Mouse (Mus musculus): ENCODE measurements around the gene Lpgat1.

Gene Lpgat1

DNA sequence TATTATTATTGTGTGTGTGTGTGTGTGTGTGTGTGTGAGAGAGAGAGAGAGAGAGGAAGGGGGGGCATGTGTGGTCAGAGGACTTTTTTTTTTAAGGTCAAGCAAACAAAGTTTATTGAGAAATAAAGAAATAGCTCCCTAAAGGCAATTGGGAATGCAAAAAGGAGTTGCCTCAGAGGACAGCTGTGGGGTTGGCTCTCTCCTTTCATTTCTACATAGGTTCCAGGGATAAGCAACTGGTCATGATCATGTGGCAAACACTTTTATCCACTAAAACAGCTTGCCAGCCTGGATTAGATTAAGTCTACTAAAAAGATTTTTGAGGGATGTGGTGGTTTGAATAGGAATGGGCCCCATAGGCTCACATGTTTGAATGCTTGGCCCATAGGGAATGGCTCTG lies 18.8 kb downstream of the Lpgat1 start:
- no peak for DNase-seq (ENCODE audit: low spot score)

- peak; percentile 27 for DNase-seq (ENCODE audit: low spot score)
Measured at GRCm38 (mm10) chr1:191737871-191738270, 20.2 kb downstream of the Lpgat1 start.

DNA sequence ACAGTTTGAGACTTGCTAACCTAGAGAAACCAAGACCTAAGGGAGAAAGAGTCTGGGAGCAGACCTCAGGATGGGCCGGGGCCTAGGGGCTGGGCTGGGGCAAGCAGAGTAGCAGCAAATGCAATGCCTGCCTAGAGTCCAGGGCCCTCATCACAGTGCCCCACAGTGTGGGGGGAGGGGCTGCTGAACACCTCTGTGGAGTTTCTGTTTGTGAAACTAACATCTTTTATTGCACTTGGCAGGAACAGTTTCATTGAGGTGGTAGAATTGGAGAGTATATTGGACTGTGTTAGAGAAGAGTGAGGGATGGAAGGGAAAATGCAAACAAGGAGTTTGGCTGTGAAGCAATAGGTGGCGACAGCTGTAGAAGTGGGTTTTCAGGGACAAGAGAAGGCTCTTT lies 21.1 kb downstream of the Lpgat1 start:
- DNase-seq (ENCODE audit: low spot score) = no peak

GRCm38 (mm10) chr1:191740587-191741361 lies 23.1 kb downstream of the Lpgat1 start:
- DNase-seq (ENCODE audit: low spot score) = no peak

DNA sequence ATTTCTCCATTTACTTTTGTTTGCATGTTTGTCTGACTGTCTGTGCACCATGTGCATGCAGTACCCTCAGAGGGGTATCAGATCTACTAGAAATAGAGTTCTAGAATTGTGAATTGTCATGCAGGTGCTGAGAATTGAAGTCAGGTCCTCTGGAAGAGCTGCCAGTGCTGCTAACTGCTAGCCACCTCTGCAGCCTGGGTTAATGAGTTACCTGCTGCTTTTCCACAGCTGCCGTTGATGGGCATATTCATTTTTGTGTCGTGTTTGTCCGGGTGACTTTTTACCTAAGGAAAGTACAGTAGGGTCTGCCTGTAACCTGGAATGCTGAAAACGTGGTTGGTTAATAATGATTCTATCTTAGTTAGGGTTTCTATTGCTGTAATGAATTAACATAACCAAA lies 24.0 kb downstream of the Lpgat1 start:
- DNase-seq (ENCODE audit: low spot score) = no peak

DNA sequence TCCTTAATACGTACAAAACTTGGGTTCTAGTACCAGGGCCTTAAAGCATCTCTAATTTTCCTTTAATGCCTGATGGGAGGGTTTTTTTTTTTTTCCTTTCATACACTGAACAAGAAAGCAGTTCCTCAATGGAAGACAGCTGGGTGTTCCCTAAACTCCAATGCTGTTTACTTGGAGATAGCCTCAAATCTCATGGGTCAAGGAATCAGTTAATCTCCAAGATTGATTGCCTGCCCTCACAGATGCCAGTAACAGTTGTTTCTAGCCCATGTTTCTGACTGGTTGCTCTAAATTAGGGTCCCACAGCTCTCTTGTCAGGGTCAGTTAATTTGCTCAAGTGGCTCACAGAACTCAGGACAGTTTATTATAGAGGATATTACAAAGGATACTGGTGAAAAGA lies 30.8 kb downstream of the Lpgat1 start:
- no peak for DNase-seq (ENCODE audit: low spot score)

DNA sequence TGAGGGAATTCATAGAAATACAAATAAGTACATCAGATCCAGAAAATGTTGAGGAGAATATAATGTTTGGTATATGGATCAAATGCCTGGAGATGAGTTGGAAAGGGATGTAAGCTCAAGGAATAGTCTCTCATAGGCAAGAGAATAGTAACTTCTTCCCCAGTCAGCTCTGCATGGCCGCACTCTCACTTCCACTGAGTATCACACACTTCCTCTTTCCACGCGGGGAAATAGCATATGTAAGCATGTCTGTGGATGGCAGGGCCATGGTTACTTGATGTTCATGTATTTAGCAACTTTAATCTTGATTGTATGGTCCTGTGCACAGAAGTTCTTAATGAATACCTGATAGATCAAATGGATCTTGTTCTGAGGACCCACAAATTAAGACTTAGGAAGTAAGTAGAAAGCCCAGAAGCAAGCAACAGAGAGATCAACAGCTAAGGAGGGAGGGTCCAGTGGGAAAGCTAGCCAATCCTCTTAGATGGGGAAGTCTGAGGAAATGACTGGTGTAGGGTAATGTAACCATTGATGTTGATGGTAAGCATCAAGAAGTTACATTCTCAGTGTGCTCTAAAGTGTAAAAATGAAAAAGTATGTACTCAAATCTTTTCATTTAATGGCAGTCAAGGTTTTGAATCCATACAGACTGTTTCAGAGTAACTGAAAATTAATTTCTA lies 39.0 kb downstream of the Lpgat1 start:
- DNase-seq (ENCODE audit: low spot score) = no peak

DNA sequence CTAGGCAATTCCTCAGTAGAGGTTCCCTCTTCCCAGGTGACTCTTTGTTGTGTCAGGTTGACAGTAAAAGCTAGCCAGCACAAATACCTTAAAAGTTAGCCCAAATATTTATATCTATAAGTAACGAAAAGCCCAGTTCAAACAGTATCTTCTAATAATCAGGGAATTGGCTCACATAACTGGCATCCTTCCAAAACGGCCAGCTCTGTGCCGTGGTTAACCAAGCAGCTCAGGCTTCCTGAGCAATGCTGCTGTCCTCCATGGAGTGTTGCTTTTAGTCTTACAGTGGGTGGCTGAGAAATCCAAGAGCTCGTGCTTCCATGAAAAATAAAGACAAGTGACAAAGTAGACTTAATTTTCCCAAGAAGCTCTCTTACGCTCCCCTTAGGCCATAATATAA lies 56.5 kb downstream of the Lpgat1 start:
- no peak for DNase-seq (ENCODE audit: low spot score)

DNA sequence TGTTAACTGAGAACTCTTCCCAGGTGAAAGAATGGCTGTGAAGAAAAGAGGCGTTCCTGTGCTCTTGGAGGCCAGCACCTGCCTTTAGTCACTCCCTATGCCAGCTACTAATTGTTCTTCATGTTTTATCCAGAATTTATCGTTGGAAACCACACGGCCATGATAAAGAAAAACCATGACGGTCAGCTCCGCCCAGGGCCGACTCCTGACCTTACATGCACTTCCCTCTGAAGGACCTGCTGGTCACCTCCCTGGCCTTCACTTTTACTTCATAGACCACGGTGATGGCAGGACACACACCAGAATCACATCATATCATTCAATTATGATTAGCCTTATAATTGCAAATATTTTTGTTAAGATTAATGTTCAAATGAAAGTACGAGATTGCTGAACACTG lies 57.5 kb downstream of the Lpgat1 start:
- no peak for DNase-seq (ENCODE audit: low spot score)

DNA sequence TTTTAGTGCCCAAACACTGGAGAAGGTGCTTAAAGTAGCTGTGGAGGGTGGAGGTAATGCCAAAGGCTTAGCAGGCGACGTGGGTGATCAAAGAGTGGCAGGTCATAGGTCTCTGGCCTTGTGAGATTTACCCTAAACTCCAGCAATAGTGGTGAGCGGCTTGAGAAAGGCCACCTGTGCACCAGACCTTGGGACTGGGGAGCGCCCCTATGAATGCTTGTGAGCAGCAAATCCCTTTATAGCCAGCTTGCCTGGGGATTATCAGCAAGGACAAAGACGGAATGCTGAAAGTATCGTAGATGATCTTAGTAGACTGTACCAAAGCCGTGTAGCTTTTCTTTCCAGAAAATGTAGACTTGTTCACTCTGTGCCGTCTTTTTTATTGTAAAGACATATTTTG lies 59.9 kb downstream of the Lpgat1 start:
- no peak for DNase-seq (ENCODE audit: low spot score)

GRCm38 (mm10) chr1:191780470-191780869 lies 62.8 kb downstream of the Lpgat1 start:
- DNase-seq (ENCODE audit: low spot score) = no peak

DNA sequence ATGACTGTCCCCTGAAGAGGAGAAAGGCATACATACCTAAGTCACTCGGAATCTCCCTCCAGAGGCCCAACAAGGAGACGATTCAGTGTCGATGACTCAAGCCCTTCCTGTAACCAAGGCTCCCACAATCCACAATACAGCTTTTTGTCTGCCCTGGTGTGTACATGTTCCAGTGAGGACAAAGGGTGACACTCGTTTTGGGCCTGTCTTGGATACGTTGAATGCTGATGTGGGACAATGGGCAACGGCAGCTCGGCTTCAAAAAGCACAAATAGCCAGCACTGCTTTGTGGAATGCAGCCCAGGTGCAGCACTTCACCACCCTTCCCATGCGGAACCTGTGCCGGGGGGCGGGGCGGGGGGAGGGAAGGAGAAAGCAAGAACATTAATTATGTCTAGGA lies 67.5 kb downstream of the Lpgat1 start:
- no peak for DNase-seq (ENCODE audit: low spot score)

DNA sequence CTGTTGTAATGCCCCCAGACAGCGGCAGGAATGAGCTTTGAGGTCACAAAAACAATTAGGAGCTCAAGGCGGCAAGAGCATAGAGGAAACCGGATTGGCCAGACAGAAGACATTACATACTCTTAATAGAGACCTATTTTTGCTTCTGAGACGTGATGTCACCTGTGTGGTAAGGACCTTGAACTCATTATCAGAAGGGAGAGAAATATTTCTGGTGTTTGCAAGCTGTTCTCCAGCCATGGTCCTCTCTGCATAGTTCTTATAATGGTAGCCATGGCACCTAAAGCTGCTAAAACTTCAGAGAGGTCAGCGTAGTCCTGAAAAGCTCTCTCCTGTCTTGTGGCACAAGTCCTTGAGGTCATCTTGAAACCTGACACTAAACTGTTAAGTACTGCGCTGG lies 68.6 kb downstream of the Lpgat1 start:
- DNase-seq (ENCODE audit: low spot score) = no peak

GRCm38 (mm10) chr1:191787379-191787778 lies 69.7 kb downstream of the Lpgat1 start:
- DNase-seq (ENCODE audit: low spot score) = no peak

DNA sequence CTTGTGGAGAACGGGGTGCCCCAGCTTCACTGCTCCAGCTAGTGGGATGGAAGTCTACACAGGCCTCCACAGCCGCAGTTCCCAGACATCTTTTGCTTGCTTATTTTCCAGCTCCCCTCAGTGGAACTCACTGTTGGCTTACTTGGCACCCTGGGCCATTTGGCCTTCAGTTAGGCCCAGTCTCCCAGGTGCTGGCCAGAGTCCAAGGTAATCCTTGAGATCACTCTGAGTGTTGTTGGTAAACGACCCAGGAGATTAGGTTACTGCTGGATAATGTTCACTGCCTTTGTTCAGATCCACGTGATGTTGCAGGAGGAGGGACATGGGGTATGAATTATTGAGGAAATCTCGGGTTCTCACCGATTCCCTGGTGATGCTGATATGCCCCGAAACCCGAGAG lies 75.4 kb downstream of the Lpgat1 start:
- no peak for DNase-seq (ENCODE audit: low spot score)

DNA sequence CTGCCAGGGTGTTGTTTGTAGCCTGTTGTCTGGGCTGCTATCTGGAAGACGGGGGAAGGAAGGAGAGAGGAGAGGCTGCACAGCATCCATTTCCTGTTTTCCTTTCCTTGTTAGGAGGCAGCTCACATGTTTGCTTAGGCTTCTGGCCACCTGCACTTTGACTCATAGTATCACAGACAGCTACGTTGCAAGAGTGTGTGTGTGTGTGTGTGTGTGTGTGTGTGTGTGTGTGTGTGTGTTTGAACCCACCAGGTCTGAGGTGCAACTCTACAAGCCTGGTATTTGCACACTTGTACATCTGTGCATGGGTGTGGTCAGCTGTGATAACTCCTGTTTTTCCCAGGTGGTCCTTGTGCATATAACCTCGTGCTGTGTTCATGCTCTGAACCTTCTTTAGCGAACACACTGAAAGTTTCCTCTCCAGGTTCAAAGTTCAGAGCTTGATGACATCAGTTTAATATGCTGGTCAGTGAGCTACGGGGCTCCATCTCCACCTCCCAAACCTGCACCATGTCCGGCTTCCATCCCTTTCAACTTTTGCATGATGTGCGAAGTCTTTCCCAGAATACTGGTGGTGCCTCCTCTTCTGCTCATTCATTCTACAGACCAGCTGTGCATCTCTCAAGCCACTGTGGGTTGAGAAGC lies 76.4 kb downstream of the Lpgat1 start:
- peak; percentile 11 for DNase-seq (ENCODE audit: low spot score)

DNA sequence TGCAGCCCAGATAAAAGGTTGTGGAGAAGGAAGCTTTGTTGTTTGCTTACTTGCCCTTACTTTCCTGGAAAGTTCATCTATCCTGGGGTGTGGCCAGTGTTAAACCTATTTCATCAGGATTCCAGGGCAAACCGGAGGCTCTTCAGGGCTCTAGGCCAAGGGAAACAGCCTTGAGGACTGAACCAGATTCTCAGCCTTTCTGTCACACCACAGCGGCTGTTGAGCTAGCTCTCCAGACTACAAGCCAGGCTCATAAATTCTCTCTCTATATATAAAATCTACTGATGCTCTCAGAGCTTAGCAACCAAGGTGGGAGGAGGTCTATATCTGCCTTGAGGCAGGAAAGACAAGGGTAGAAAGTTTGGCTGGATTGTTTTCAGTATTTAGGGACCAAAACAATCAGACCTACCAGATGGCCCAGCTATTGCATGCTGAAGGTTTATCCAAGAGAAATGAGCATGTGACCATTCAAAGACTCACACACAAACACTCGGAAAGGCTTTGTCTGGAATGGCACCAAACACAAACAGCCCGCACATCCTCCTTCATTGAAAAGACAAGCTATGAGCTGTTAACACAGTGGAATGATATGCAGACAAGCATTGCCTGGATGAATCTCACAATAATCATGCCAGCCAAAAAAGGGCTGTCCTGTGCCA lies 78.7 kb downstream of the Lpgat1 start:
- no peak for DNase-seq (ENCODE audit: low spot score)

- DNase-seq (ENCODE audit: low spot score) = peak; percentile 72
Measured at GRCm38 (mm10) chr1:191802093-191802819, 84.6 kb downstream of the Lpgat1 start.

GRCm38 (mm10) chr1:191802820-191803655 lies 85.4 kb downstream of the Lpgat1 start:
- DNase-seq (ENCODE audit: low spot score) = peak; percentile 54

- DNase-seq (ENCODE audit: low spot score) = no peak
Measured at GRCm38 (mm10) chr1:191804747-191805146, 87.1 kb downstream of the Lpgat1 start.

- no peak for DNase-seq (ENCODE audit: low spot score)
Measured at GRCm38 (mm10) chr1:191805788-191806187, 88.2 kb downstream of the Lpgat1 start.
